Mouse (Mus musculus) C2C12 (cell line): ENCODE measurements around the gene Tmem106c.

ENCODE experiments used
- CEBPB ChIP-seq: IDR thresholded peaks from one replicate; pipeline ENCODE4 v1.6.1; 2011; ENCODE audit warnings: low read depth, mild to moderate bottlenecking, control low read depth, moderate library complexity
- CTCF ChIP-seq: IDR thresholded peaks from one replicate; pipeline ENCODE4 v1.5.1; 2011; ENCODE audit not compliant: control insufficient read depth, insufficient read depth, insufficient read length
- MAX ChIP-seq: IDR thresholded peaks from one replicate; pipeline ENCODE4 v1.6.1; 2011; ENCODE audit warnings: mild to moderate bottlenecking, control low read depth
- MYOD1 ChIP-seq: IDR thresholded peaks from one replicate; pipeline ENCODE4 v1.6.1; 2011; ENCODE audit warnings: low read depth; ENCODE audit not compliant: control insufficient read depth, insufficient read length
- MYOG ChIP-seq: IDR thresholded peaks from one replicate; pipeline ENCODE4 v1.6.1; 2011; ENCODE audit not compliant: control insufficient read depth, insufficient read length; ENCODE audit errors: extremely low read depth

- TF ChIP-seq CTCF (no peak), MAX (no peak), MYOG (no peak), MYOD1 (no peak), CEBPB (no peak)
These were observed 21.5 kb upstream of the Tmem106c start for GRCm38 (mm10) chr15:97942538-97942937.
